Mouse (Mus musculus) layer of hippocampus, postnatal 25 days (tissue): ENCODE data around the gene Slc38a8. TPM values are rescaled to one million over a fixed set of nuclear protein-coding genes. Genes with fewer than 3 reads are reported as not detected.

Experiments
- DNase-seq, 2 experiments: peaks; one replicate each; pipeline ENCODE4 v3.0.0; 2022; ENCODE audit warnings: mixed read lengths in 2 of 2, low spot score in 1 of 2; ENCODE audit errors: extremely low spot score in 1 of 2
- total RNA-seq, 2 experiments: library from RNA; stranded (reverse); gene quantifications; 2 replicates each; pipeline ENCODE4 v1.2.3; 2021

Gene Slc38a8
- total RNA-seq = under 1 TPM; 0.23 to 0.44 TPM

GRCm38 (mm10) chr8:119501598-119501997, at the start of gene Slc38a8:
Gene Slc38a8 (minus strand): TSS chr8:119501698.
- DNase-seq = no peak

- no peak for DNase-seq
Measured at GRCm38 (mm10) chr8:119548560-119549113, 47.1 kb upstream of the Slc38a8 start.

- no peak for DNase-seq
Measured at GRCm38 (mm10) chr8:119547019-119547691, 45.7 kb upstream of the Slc38a8 start.

- DNase-seq = no peak
Measured at GRCm38 (mm10) chr8:119545791-119546190, 44.3 kb upstream of the Slc38a8 start.

- DNase-seq = no peak
Measured at GRCm38 (mm10) chr8:119545180-119545579, 43.7 kb upstream of the Slc38a8 start.

GRCm38 (mm10) chr8:119544606-119545005, 43.1 kb upstream of the Slc38a8 start:
- no peak for DNase-seq

- DNase-seq = peak; percentile 16 to 25
Measured at GRCm38 (mm10) chr8:119531973-119532372, 30.5 kb upstream of the Slc38a8 start.

- no peak for DNase-seq
Measured at GRCm38 (mm10) chr8:119531397-119531796, 29.9 kb upstream of the Slc38a8 start.

- DNase-seq = no peak
Measured at GRCm38 (mm10) chr8:119530937-119531336, 29.4 kb upstream of the Slc38a8 start.

GRCm38 (mm10) chr8:119528762-119529161, 27.3 kb upstream of the Slc38a8 start:
- DNase-seq = no peak

GRCm38 (mm10) chr8:119520102-119520501, 18.6 kb upstream of the Slc38a8 start:
- no peak for DNase-seq

- DNase-seq = no peak
Measured at GRCm38 (mm10) chr8:119516674-119517073, 15.2 kb upstream of the Slc38a8 start.

GRCm38 (mm10) chr8:119515767-119516166, 14.3 kb upstream of the Slc38a8 start:
- DNase-seq = no peak

GRCm38 (mm10) chr8:119514940-119515339, 13.4 kb upstream of the Slc38a8 start:
- DNase-seq = no peak

- no peak for DNase-seq
Measured at GRCm38 (mm10) chr8:119513405-119513804, 11.9 kb upstream of the Slc38a8 start.

- DNase-seq = no peak
Measured at GRCm38 (mm10) chr8:119511722-119512121, 10.2 kb upstream of the Slc38a8 start.

GRCm38 (mm10) chr8:119510471-119510870, 9.0 kb upstream of the Slc38a8 start:
- no peak for DNase-seq

GRCm38 (mm10) chr8:119506106-119506505, 4.6 kb upstream of the Slc38a8 start:
- no peak for DNase-seq

- DNase-seq = no peak
Measured at GRCm38 (mm10) chr8:119505488-119505887, 4.0 kb upstream of the Slc38a8 start.

GRCm38 (mm10) chr8:119503191-119503767, 1.8 kb upstream of the Slc38a8 start:
- no peak for DNase-seq

GRCm38 (mm10) chr8:119502111-119502510, 613 bp upstream of the Slc38a8 start:
- DNase-seq = no peak

- DNase-seq = no peak
Measured at GRCm38 (mm10) chr8:119499836-119500235, 1.7 kb downstream of the Slc38a8 start.
